Mouse (Mus musculus): ENCODE measurements around the gene Adora2a. TPM values are rescaled to one million over a fixed set of nuclear protein-coding genes. Genes with fewer than 3 reads are reported as not detected.

Gene Adora2a
- polyA plus RNA-seq, 1 experiment from 2014 or later = 2.2 TPM

DNA sequence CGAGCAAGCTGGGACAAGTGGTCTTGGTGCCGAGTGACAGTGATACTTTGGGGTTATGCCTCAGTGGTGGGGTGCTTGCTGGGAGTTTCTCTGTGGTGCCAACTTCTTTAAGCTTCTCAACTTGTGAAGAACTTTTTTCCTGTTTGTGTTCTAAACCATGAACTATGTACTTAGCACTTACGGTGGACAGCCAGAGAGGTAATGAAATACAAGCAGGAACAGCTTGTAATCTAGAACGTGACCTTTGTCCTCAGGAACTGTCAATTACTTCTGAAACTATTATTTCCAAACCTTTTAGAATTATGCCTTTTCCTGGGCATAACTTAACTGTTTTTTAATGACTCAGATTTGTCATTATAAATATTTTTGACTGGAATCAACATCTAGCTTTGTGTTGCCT lies 22.3 kb upstream of the Adora2a start:
- Histone ChIP-seq H3K4me2 (no peak overlapping the region), H3K27me3 (no peaks in the 10 kb centered on the region), H3K36me3 (peaks cover 54% of the 10 kb centered on the region), H3K27ac (no peak overlapping the region), H3K4me1 (replicated peaks) (peaks cover 7% of the 10 kb centered on the region; the same call in 1 of the 2 replicates), H3K4me3 (replicated peaks) (no peak overlapping the region), H3K9ac (replicated peaks) (no peak overlapping the region), H3K9me3 (no peaks in the 10 kb centered on the region)
- 80% methylated on average over 4 of the region's 4 CpGs for WGBS
- no peak for ATAC-seq (ENCODE audit: insufficient number of reproducible peaks, insufficient read depth, low FRiP score, low TSS enrichment, low read depth)

DNA sequence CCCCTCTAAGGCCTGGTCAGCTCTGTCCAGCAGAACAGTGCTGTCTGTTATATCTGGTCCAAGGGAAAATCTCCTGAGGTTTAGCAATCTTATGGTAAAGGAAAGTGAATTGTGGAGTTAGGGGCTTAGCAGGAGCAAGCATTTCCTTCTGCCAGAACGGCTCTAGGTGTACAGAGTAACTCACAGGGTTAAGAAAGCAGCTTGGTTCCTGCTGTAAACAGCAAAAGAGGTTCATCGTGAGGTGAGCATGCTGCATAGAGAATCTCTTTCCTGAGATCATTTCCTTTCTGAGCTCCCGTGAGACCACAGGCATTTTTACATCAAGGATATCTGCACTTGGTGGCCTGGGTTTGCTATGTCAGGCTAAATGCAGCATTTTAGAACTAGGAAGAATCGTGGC lies 21.8 kb upstream of the Adora2a start:
- Histone ChIP-seq H3K36me3 (peaks cover 52% of the 10 kb centered on the region), H3K9ac (replicated peaks) (no peak overlapping the region), H3K27me3 (no peaks in the 10 kb centered on the region), H3K9me3 (no peaks in the 10 kb centered on the region), H3K4me3 (replicated peaks) (no peak overlapping the region), H3K4me2 (no peak overlapping the region), H3K4me1 (replicated peaks) (peaks cover 7% of the 10 kb centered on the region; the same call in 1 of the 2 replicates), H3K27ac (no peak overlapping the region)
- WGBS = 69% methylated on average over 4 of the region's 4 CpGs
- no peak for ATAC-seq (ENCODE audit: insufficient number of reproducible peaks, insufficient read depth, low FRiP score, low TSS enrichment, low read depth)

DNA sequence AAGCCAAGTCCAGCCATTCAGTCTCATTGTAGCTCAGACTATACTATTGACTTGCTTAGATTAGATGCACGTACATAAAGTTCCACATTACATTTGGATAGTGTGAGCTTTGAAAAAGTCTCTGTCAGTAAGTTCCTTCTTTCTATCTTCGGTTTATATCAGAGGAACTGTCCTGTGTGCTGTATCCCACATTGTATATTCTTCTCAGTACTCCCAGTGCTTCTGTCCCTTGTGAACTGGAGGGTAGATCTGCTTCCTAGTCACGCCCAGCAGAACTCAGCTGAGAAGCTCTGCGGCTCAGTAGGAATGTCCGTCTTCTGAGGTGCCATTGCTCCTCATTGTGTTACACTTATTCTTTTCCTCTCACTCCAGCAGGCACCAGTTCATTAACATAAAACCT lies 18.1 kb upstream of the Adora2a start:
- H3K27ac ChIP-seq = no peak overlapping the region

DNA sequence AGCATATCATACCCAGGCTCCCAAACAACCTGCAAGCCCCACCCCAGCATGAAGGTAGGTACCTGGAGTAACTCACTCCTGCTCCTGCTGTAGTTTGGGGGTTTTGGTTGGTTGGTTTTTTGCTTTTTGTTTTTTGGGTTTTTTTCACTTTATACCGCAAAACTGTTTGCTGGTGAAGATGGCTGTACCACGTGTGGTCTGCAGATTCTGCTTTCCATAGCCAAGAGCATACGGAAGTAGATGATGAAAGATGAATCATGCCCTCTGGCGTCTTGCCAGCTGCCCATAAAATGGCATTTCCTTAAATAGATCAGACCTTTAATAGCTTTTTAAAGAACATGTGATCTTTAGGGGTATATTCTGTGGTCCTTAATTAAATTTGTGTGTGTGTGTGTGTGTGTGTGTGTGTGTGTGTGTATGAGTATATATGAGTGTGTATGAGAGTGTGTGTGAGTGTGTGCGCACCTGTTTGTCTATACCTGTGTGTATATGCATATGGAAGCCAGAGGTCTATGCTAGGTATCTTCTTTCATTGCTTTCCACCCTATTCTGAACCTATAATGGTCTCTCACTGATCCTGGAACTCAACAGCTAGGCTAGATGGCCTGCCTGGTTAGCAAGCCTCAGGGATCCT lies 16.8 kb upstream of the Adora2a start:
- WGBS = 73% methylated on average over 5 of the region's 5 CpGs
- Histone ChIP-seq H3K4me3 (replicated peaks) (no peak overlapping the region), H3K36me3 (peaks cover 81% of the 10 kb centered on the region), H3K4me1 (replicated peaks) (peaks cover 4% of the 10 kb centered on the region; the same call in 1 of the 2 replicates), H3K9ac (replicated peaks) (no peak overlapping the region), H3K27me3 (no peaks in the 10 kb centered on the region), H3K27ac (no peak overlapping the region), H3K9me3 (no peaks in the 10 kb centered on the region), H3K4me2 (no peak overlapping the region)
- ATAC-seq (ENCODE audit: insufficient number of reproducible peaks, insufficient read depth, low FRiP score, low TSS enrichment, low read depth) = no peak

More for the DNA sequence above, 18.1 kb upstream of the Adora2a start:
- peaks cover 70% of the 10 kb centered on the region for H3K36me3 ChIP-seq
- H3K9ac ChIP-seq (replicated peaks) = no peak overlapping the region
- H3K4me3 ChIP-seq (replicated peaks) = no peak overlapping the region
- H3K4me1 ChIP-seq (replicated peaks) = peaks cover 7% of the 10 kb centered on the region; the same call in 1 of the 2 replicates
- H3K27me3 ChIP-seq = no peaks in the 10 kb centered on the region
- no peaks in the 10 kb centered on the region for H3K9me3 ChIP-seq
- no peak for ATAC-seq (ENCODE audit: insufficient number of reproducible peaks, insufficient read depth, low FRiP score, low TSS enrichment, low read depth)
- WGBS = 92% methylated on average over 5 of the region's 5 CpGs
- H3K4me2 ChIP-seq = no peak overlapping the region

DNA sequence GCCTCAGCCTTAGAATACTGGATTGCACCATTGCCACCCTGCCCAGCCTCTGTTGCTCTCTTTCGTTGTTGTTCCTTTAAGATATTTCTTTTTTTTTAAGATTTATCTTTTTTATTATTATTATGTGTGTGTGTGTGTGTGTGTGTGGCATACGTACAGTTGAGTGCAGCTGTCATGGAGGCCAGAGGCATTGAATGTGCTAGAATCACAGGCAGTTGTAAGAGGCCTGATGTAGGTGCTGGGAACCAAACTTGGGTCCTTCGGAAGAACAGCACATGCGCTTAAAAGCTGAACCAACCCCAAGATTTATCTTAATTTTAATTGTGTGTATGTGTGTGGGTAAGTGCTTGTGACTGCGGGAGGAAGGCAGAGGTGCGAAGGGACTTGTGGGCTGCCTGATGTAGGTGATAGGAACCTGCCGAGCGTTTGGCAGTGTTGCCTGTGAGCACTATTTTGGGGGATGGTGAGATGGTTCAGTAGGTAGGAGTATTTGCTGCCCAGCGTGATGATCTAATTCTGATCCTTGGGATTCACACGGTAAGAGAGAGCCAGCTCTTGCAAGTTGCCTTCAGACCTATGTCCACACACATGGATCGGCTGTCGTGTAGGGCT lies 15.4 kb upstream of the Adora2a start:
- WGBS = 93% methylated on average over 12 of the region's 12 CpGs
- no peaks in the 10 kb centered on the region for H3K9me3 ChIP-seq
- no peak overlapping the region for H3K27ac ChIP-seq
- ATAC-seq (ENCODE audit: insufficient number of reproducible peaks, insufficient read depth, low FRiP score, low TSS enrichment, low read depth) = no peak
- no peak overlapping the region for H3K9ac ChIP-seq (replicated peaks)
- no peaks in the 10 kb centered on the region for H3K27me3 ChIP-seq
- H3K4me2 ChIP-seq = no peak overlapping the region
- H3K4me1 ChIP-seq (replicated peaks) = no peaks in the 10 kb centered on the region
- peaks cover 67% of the 10 kb centered on the region for H3K36me3 ChIP-seq
- no peak overlapping the region for H3K4me3 ChIP-seq (replicated peaks)

DNA sequence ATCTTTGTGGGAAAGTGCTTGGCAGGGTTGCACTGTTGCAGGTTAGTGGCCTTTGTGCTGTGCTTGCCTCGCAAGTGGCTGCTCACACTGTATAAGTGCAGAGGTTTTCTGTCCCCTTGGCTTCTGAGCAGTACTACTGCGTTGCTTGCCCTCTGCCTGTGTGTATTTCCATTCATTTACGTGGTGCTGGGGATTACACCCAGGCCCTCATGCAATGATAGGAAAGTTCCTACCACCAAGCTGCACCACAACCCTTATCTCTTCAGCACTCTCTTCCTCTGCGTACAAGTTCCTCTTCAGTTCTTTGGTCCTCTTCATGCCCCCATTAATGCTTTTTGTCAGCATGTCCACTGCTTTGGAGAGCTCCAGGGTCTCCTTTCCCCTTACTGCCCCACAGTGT lies 14.7 kb upstream of the Adora2a start:
- Histone ChIP-seq H3K9me3 (no peaks in the 10 kb centered on the region), H3K36me3 (peaks cover 66% of the 10 kb centered on the region), H3K27ac (no peak overlapping the region), H3K9ac (replicated peaks) (no peak overlapping the region), H3K4me2 (no peak overlapping the region), H3K4me3 (replicated peaks) (no peak overlapping the region), H3K27me3 (no peaks in the 10 kb centered on the region), H3K4me1 (replicated peaks) (no peaks in the 10 kb centered on the region)
- no peak for ATAC-seq (ENCODE audit: insufficient number of reproducible peaks, insufficient read depth, low FRiP score, low TSS enrichment, low read depth)
- 93% methylated on average over 4 of the region's 4 CpGs for WGBS

DNA sequence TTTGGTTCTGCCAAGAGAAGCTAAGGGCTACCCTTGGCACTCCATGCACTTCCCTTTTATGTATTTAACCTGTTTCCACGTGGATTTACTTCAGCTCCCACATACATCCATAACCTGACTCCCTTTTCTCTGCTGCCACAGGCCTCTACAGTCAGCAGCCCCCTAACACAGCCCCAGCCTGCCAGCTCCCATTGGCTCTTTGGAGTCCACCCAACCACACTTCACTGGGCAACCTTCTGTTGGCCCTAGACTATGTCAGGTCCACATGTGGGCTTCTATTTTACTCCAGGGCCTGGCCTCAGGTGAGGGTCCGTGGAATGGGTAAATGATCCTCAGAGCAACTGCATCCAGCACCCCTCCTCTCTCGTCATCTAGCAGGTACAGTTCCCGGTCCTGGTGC lies 14.1 kb upstream of the Adora2a start:
- Histone ChIP-seq H3K36me3 (peaks cover 68% of the 10 kb centered on the region), H3K27ac (no peak overlapping the region), H3K4me3 (replicated peaks) (no peak overlapping the region), H3K4me1 (replicated peaks) (no peaks in the 10 kb centered on the region), H3K9me3 (no peaks in the 10 kb centered on the region), H3K9ac (replicated peaks) (no peak overlapping the region), H3K4me2 (no peak overlapping the region), H3K27me3 (no peaks in the 10 kb centered on the region)
- 87% methylated on average over 4 of the region's 4 CpGs for WGBS
- no peak for ATAC-seq (ENCODE audit: insufficient number of reproducible peaks, insufficient read depth, low FRiP score, low TSS enrichment, low read depth)

DNA sequence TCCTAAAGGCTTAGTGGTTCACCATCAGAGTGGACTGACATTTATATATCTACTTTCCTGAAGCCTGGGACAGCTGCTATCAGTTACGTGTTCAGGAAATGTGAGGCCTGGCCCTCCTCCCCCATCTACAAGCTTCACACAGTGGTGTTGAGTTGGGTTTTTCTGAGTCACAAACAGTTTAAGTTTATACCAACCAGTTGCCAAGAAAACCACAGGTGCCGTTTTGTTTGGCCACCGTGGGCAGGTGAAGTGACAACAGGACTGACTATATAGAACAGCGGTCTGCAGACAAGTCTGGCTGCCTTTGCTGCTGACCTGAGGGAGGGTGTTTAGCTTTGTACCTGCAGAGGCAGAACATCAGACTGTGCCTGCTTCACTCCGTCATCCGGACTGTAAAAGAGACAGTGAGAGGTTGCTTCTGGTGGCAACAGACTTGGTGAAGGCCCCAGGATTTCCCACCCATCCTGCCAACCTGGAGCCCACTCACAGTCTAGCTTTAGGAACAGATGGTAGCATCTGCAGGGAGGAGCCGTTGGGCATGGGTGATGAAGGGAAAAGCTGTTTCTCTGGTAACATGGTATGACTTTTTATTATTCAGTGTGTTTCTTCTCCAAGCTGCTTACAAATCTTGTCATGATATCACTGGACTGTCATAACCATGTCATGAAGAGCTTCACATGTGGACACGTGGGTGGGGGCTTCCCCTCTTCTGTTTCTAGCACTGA lies 13.2 kb upstream of the Adora2a start:
- no peak overlapping the region for H3K4me3 ChIP-seq (replicated peaks)
- no peaks in the 10 kb centered on the region for H3K4me1 ChIP-seq (replicated peaks)
- no peaks in the 10 kb centered on the region for H3K27me3 ChIP-seq
- H3K4me2 ChIP-seq = no peak overlapping the region
- no peak overlapping the region for H3K9ac ChIP-seq (replicated peaks)
- no peak overlapping the region for H3K27ac ChIP-seq
- no peaks in the 10 kb centered on the region for H3K9me3 ChIP-seq
- H3K36me3 ChIP-seq = peaks cover 77% of the 10 kb centered on the region
- 87% methylated on average over 8 of the region's 8 CpGs for WGBS
- 0 out of 2 replicates have a peak, but pooled peaks have one; percentile 19 for ATAC-seq (ENCODE audit: insufficient number of reproducible peaks, insufficient read depth, low FRiP score, low TSS enrichment, low read depth)

DNA sequence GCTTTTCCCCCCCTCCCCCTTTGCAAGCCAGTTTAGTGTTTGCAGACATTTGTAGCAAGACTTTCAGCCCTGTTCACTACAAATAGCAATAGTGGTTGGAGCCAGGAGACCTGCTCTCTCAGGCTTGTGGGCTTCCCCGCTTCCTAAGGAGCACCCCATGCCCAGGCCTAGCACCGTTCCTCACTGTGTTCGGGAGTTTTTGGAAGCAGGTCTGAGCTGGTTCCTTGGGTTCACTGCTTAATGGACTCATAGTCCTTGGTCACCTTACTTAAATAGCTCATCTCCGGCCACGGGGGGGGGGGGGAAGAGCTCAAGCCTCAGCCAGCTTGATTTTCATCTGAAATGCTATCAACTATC lies 12.7 kb upstream of the Adora2a start:
- Histone ChIP-seq H3K9me3 (no peaks in the 10 kb centered on the region), H3K4me3 (replicated peaks) (no peak overlapping the region), H3K27me3 (no peaks in the 10 kb centered on the region), H3K4me1 (replicated peaks) (no peaks in the 10 kb centered on the region), H3K4me2 (no peak overlapping the region), H3K9ac (replicated peaks) (no peak overlapping the region), H3K27ac (no peak overlapping the region), H3K36me3 (peaks cover 77% of the 10 kb centered on the region)
- WGBS = 89% methylated on average over 5 of the region's 5 CpGs
- ATAC-seq (ENCODE audit: insufficient number of reproducible peaks, insufficient read depth, low FRiP score, low TSS enrichment, low read depth) = no peak

DNA sequence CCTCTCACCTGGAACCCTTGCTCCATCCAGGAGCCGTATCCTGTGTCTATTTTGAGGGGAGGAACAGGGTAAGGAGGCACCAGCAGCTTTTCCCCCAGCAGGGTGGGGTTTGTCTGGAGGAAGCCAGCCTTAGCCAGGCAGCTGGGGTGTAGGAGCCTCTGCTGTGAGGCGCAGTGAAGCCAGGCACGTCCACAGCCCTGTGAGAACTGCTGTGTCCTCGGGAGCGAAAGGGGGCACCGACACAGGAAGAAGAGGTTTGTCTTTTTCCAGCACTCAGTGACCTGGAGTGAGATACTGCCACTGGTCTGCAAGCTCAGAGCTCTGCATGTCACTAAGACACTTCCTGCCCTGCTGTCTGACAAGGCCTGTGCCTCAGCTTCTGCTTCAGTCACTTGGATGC lies 12.3 kb upstream of the Adora2a start:
- H3K4me3 ChIP-seq (replicated peaks) = no peak overlapping the region
- no peaks in the 10 kb centered on the region for H3K9me3 ChIP-seq
- 82% methylated on average over 6 of the region's 6 CpGs for WGBS
- H3K4me1 ChIP-seq (replicated peaks) = no peaks in the 10 kb centered on the region
- H3K36me3 ChIP-seq = peaks cover 77% of the 10 kb centered on the region
- H3K27me3 ChIP-seq = no peaks in the 10 kb centered on the region
- H3K4me2 ChIP-seq = no peak overlapping the region
- H3K9ac ChIP-seq (replicated peaks) = no peak overlapping the region
- ATAC-seq (ENCODE audit: insufficient number of reproducible peaks, insufficient read depth, low FRiP score, low TSS enrichment, low read depth) = no peak
- H3K27ac ChIP-seq = no peak overlapping the region

DNA sequence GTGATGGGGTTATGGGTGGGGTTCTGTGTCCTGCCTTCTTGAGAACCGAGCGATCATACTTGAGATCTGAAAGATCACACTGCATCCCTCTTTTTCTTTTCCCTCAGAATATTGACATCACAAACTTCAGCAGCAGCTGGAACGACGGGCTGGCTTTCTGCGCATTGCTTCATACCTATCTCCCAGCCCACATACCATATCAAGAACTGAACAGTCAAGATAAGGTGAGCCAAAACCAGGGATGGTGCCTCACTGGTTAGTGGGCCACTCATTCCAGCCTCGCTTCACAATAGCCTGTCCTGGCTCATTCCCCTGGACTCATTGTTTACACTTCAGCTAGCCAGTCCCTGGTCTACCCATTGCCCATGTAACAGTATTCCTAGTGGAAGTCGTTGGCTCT lies 9.5 kb upstream of the Adora2a start:
- H3K36me3 ChIP-seq = peaks cover 81% of the 10 kb centered on the region
- no peaks in the 10 kb centered on the region for H3K9me3 ChIP-seq
- no peak overlapping the region for H3K4me2 ChIP-seq
- no peak overlapping the region for H3K27ac ChIP-seq
- no peak for ATAC-seq (ENCODE audit: insufficient number of reproducible peaks, insufficient read depth, low FRiP score, low TSS enrichment, low read depth)
- no peak overlapping the region for H3K9ac ChIP-seq (replicated peaks)
- no peak overlapping the region for H3K4me3 ChIP-seq (replicated peaks)
- no peaks in the 10 kb centered on the region for H3K27me3 ChIP-seq
- WGBS = 91% methylated on average over 7 of the region's 7 CpGs
- no peaks in the 10 kb centered on the region for H3K4me1 ChIP-seq (replicated peaks)
